Mouse (Mus musculus) embryo, embryonic 10 days (tissue): ENCODE results near the gene Olfr131.
"Not testable (repeated sequence)": the region's sequence is repeated elsewhere in the genome, so short reads cannot be mapped to it uniquely, and the experiment has no call there.

Experiments used
- DNase-seq: peaks from one replicate; pipeline ENCODE4 v3.0.0-alpha.2; 2015; ENCODE audit warnings: low spot score

Olfr131 gene

GRCm38 (mm10) chr17:38088593-38088992, at the start of gene Olfr131:
Gene Olfr131, minus strand, starts transcription at chr17:38088693.
- DNase-seq: no peak

- DNase-seq: no peak
Measured at GRCm38 (mm10) chr17:38134426-38134825, 45.9 kb upstream of the Olfr131 start, which contains the start of gene Olfr132. Gene Olfr132, minus strand, starts transcription at chr17:38134526.

- not testable (repeated sequence) for DNase-seq
Measured at GRCm38 (mm10) chr17:38125371-38125770, 36.9 kb upstream of the Olfr131 start.

- not testable (repeated sequence) for DNase-seq
Measured at GRCm38 (mm10) chr17:38124199-38124598, 35.7 kb upstream of the Olfr131 start.

- no peak for DNase-seq
Measured at GRCm38 (mm10) chr17:38082364-38082763, 6.1 kb downstream of the Olfr131 start.

- no peak for DNase-seq
Measured at GRCm38 (mm10) chr17:38063621-38064020, 24.9 kb downstream of the Olfr131 start, which contains the start of gene Olfr130. Gene Olfr130, plus strand, starts transcription at chr17:38063921.

GRCm38 (mm10) chr17:38059979-38060378, 28.5 kb downstream of the Olfr131 start, which contains the start of gene Olfr129:
Gene Olfr129, minus strand, starts transcription at chr17:38060079.
- DNase-seq: no peak
